Mouse (Mus musculus): ENCODE data around the gene Ces2h. TPM values are rescaled to one million over a fixed set of nuclear protein-coding genes. Genes with fewer than 3 reads are reported as not detected.
"Not testable (repeated sequence)": the region's sequence is repeated elsewhere in the genome, so short reads cannot be mapped to it uniquely, and the experiment has no call there.

Gene Ces2h
- total RNA-seq, 2 experiments from 2014 or later, result not detected

GRCm38 (mm10) chr8:105043510-105043909 lies 42.9 kb downstream of the Ces2h start:
- Histone ChIP-seq H3K27ac (no peak overlapping the region), H3K4me3 (no peak overlapping the region)
- no peak for TF ChIP-seq CTCF (conservative IDR thresholded peaks at IDR 0.05)
- DNase-seq (ENCODE audit: low spot score in 2 of 2), result no peak

- no peak for DNase-seq (ENCODE audit: low spot score in 2 of 2)
- Histone ChIP-seq H3K27ac (no peak overlapping the region), H3K4me3 (no peak overlapping the region)
- TF ChIP-seq CTCF (conservative IDR thresholded peaks at IDR 0.05), result no peak
These were observed 45.3 kb downstream of the Ces2h start for GRCm38 (mm10) chr8:105045824-105046401.

GRCm38 (mm10) chr8:105048371-105048854 lies 47.8 kb downstream of the Ces2h start, which contains the start of gene Ces3a:
Gene Ces3a, plus strand, starts transcription at chr8:105048601.
- DNase-seq (ENCODE audit: low spot score in 2 of 2), result no peak
- no peak within 1 kb of the TSS for H3K27ac ChIP-seq
- no peak for TF ChIP-seq CTCF (conservative IDR thresholded peaks at IDR 0.05)
- H3K4me3 ChIP-seq, result no peak within 1 kb of the TSS

- Histone ChIP-seq H3K4me3 (no peak overlapping the region), H3K27ac (no peak overlapping the region)
- no peak for TF ChIP-seq CTCF (conservative IDR thresholded peaks at IDR 0.05)
- no peak for DNase-seq (ENCODE audit: low spot score in 2 of 2)
These were observed 55.6 kb downstream of the Ces2h start for GRCm38 (mm10) chr8:105056211-105056610.

GRCm38 (mm10) chr8:105060056-105060455 lies 59.4 kb downstream of the Ces2h start:
- no peak for TF ChIP-seq CTCF (conservative IDR thresholded peaks at IDR 0.05)
- Histone ChIP-seq H3K27ac (no peak overlapping the region), H3K4me3 (no peak overlapping the region)
- DNase-seq (ENCODE audit: low spot score in 2 of 2), result no peak

- TF ChIP-seq CTCF (conservative IDR thresholded peaks at IDR 0.05), result peak; percentile 59
- no peak for DNase-seq (ENCODE audit: low spot score in 2 of 2)
- Histone ChIP-seq H3K27ac (no peak overlapping the region), H3K4me3 (no peak overlapping the region)
These were observed 66.1 kb downstream of the Ces2h start for GRCm38 (mm10) chr8:105066761-105067160.

- H3K4me3 ChIP-seq; DNase-seq (ENCODE audit: low spot score in 2 of 2); H3K27ac ChIP-seq: not testable (repeated sequence)
These were observed 67.3 kb downstream of the Ces2h start for GRCm38 (mm10) chr8:105067905-105068304.

GRCm38 (mm10) chr8:105068971-105069370 lies 68.3 kb downstream of the Ces2h start:
- no peak for DNase-seq (ENCODE audit: low spot score in 2 of 2)
- no peak for TF ChIP-seq CTCF (conservative IDR thresholded peaks at IDR 0.05)
- no peak overlapping the region for H3K4me3 ChIP-seq
- H3K27ac ChIP-seq, result no peak overlapping the region

Other genes starting within 250 kb of the Ces2h start
- gene Ces2b, start 169.3 kb upstream of the Ces2h start, total RNA-seq (2021), result not detected
- gene Ces2c, start 153.8 kb upstream of the Ces2h start, total RNA-seq (2021), result not detected
- gene Ces2e, start 74.6 kb upstream of the Ces2h start, total RNA-seq (2021), result not detected
- not detected for gene Ces2f, start 53.5 kb upstream of the Ces2h start, total RNA-seq (2021)
- under 1 TPM; 0.12 to 0.13 TPM for gene Ces2g, start 39.1 kb upstream of the Ces2h start, total RNA-seq (2021)
- gene Ces3a, start 47.7 kb downstream of the Ces2h start, total RNA-seq (2021), result not detected
- gene Ces3b, start 82.9 kb downstream of the Ces2h start, total RNA-seq (2021), result not detected
- not detected for gene Ces4a, start 130.9 kb downstream of the Ces2h start, total RNA-seq (2021)
- gene Cbfb, start 169.8 kb downstream of the Ces2h start, total RNA-seq (2021), result 10 to 100 TPM; 20.0 to 20.4 TPM
- gene D230025D16Rik, start 224.3 kb downstream of the Ces2h start, total RNA-seq (2021), result 10 to 100 TPM; 38.9 to 39.2 TPM